Mouse (Mus musculus) heart, adult 2 months (tissue): ENCODE results near the gene Hist1h2af. TPM values are rescaled to one million over a fixed set of nuclear protein-coding genes. Genes with fewer than 3 reads are reported as not detected.
A peak's percentile ranks its signal among the peaks of the same experiment; 100 is the strongest.
"Not testable (repeated sequence)": the region's sequence is repeated elsewhere in the genome, so short reads cannot be mapped to it uniquely, and the experiment has no call there.

Experiments
- DNase-seq, 2 experiments: peaks; one replicate each; pipeline ENCODE4 v3.0.0; 2021
- H3K27ac ChIP-seq: fragments of 200-600 bp; 2 replicates; pipeline ENCODE4 v1.8.1; 2022
- H3K27me3 ChIP-seq: fragments of 200-500 bp; 2 replicates; pipeline ENCODE4 v1.6.1; 2012; ENCODE audit warnings: mild to moderate bottlenecking, low read length, inconsistent platforms, mixed read lengths; ENCODE audit not compliant: control insufficient read depth, insufficient read depth
- H3K36me3 ChIP-seq: fragments of 200-500 bp; 2 replicates; pipeline ENCODE4 v1.6.1; 2012; ENCODE audit warnings: low read length, inconsistent platforms; ENCODE audit not compliant: control insufficient read depth, insufficient read depth
- H3K4me1 ChIP-seq: fragments of 200-500 bp; 2 replicates; pipeline ENCODE4 v1.6.1; 2011; ENCODE audit warnings: low read length; ENCODE audit not compliant: control insufficient read depth, insufficient read depth
- H3K4me3 ChIP-seq: fragments of 200-600 bp; 2 replicates; pipeline ENCODE4 v1.8.1; 2022
- H3K79me2 ChIP-seq: fragments of 200-500 bp; replicated peaks from 2 replicates; pipeline ENCODE4 v1.6.1; 2012; ENCODE audit warnings: mild to moderate bottlenecking, inconsistent platforms, low read length, moderate library complexity, mixed read lengths; ENCODE audit not compliant: control insufficient read depth, insufficient read depth
- H3K9ac ChIP-seq: fragments of 200-500 bp; 2 replicates; pipeline ENCODE4 v1.6.1; 2012; ENCODE audit warnings: low read depth, mild to moderate bottlenecking, control low read depth, inconsistent platforms, low read length, mixed read lengths
- CTCF ChIP-seq: fragments of 200-600 bp; IDR thresholded peaks from 2 replicates; pipeline ENCODE4 v1.8.1; 2022; ENCODE audit warnings: antibody characterized with exemption, mild to moderate bottlenecking, moderate library complexity
- EP300 ChIP-seq: fragments of 200-500 bp; IDR thresholded peaks from 2 replicates; pipeline ENCODE4 v1.6.1; 2011; ENCODE audit warnings: low read depth, low read length, control low read depth; ENCODE audit not compliant: insufficient read depth
- POLR2A ChIP-seq: fragments of 200-500 bp; IDR thresholded peaks from 2 replicates; pipeline ENCODE4 v1.6.1; 2011; ENCODE audit warnings: mild to moderate bottlenecking, low read depth, low read length, control low read depth; ENCODE audit not compliant: insufficient read depth
- WGBS: fragments of 180-500 bp; shearing (Covaris S2); methylation state at CpG from one replicate; pipeline ENCODE4 v1.1.7; 2018; 5-methylcytosine and 5-hydroxymethylcytosine counted together
- intact Hi-C: fragments of 180-260 bp; cut with DNase I; formaldehyde crosslinking; loops from one replicate; pipeline ENCODE4 v1.15.1; 2025
- polyA plus RNA-seq: library from polyadenylated mRNA; depleted of rRNA; stranded (reverse); fragments of >200 nt; gene quantifications from 2 replicates; pipeline ENCODE4 v1.2.3, GENCODE M21; 2012
- total RNA-seq, 2 experiments: library from RNA; stranded (reverse); gene quantifications; 2 replicates each; pipeline ENCODE4 v1.2.3; 2021

Hist1h2af gene
- total and polyA plus RNA-seq, 3 experiments = 2.0 to 9.8 (median 4.4) TPM

- Histone ChIP-seq H3K9ac (peak within 1 kb of the TSS; percentile 52; the same call in 1 of the 2 replicates), H3K36me3 (peaks cover 6% of the 10 kb centered on the region), H3K27me3 (no peaks in the 10 kb centered on the region), H3K27ac (peak within 1 kb of the TSS; percentile 6), H3K4me1 (peaks cover 4% of the 10 kb centered on the region), H3K79me2 (no peaks in the 10 kb centered on the region), H3K4me3 (peak within 1 kb of the TSS; percentile 47)
- DNase-seq = peak in 1 of 2 experiments; percentile 46
- WGBS = 9% methylated on average over 18 of the region's 18 CpGs
- TF ChIP-seq EP300 (no peak), POLR2A (peak; percentile 39; the same call in 1 of the 2 replicates)
- intact Hi-C loops = no loop called here
Observed at GRCm38 (mm10) chr13:23575271-23575851, 41.7 kb downstream of the Hist1h2af start, which contains the start of gene Hist1h3d. Gene Hist1h3d (plus strand): TSS chr13:23575763.

GRCm38 (mm10) chr13:23575864-23576313 lies 42.2 kb downstream of the Hist1h2af start:
- intact Hi-C loops, H3K27me3 ChIP-seq, H3K27ac ChIP-seq, DNase-seq, H3K79me2 ChIP-seq, H3K4me1 ChIP-seq, H3K36me3 ChIP-seq: not testable (repeated sequence)
- Histone ChIP-seq H3K9ac (peak overlapping the region; percentile 52; the same call in 1 of the 2 replicates), H3K4me3 (peak overlapping the region; percentile 47)
- 13% methylated on average over 15 of the region's 40 CpGs for WGBS

GRCm38 (mm10) chr13:23576351-23576881 lies 42.7 kb downstream of the Hist1h2af start:
- 61% methylated on average over 7 of the region's 7 CpGs for WGBS
- Histone ChIP-seq H3K4me3 (peak overlapping the region; percentile 33; the same call in 1 of the 2 replicates), H3K27me3 (no peaks in the 10 kb centered on the region), H3K79me2 (no peaks in the 10 kb centered on the region), H3K9ac (no peak overlapping the region), H3K27ac (no peak overlapping the region), H3K36me3 (peaks cover 6% of the 10 kb centered on the region), H3K4me1 (peaks cover 4% of the 10 kb centered on the region)
- no peak for DNase-seq
- no peak for TF ChIP-seq CTCF
- TF ChIP-seq EP300 = no peak
- no peak for TF ChIP-seq POLR2A
- intact Hi-C loops = no loop called here

- H3K4me3 ChIP-seq = no peak overlapping the region
- H3K4me1 ChIP-seq = peaks cover 3% of the 10 kb centered on the region
- intact Hi-C loops = no loop called here
- H3K27me3 ChIP-seq = no peaks in the 10 kb centered on the region
- 62% methylated on average over 6 of the region's 6 CpGs for WGBS
- no peak overlapping the region for H3K9ac ChIP-seq
- DNase-seq = no peak
- no peaks in the 10 kb centered on the region for H3K79me2 ChIP-seq
- TF ChIP-seq EP300 (no peak), POLR2A (no peak), CTCF (no peak)
- H3K27ac ChIP-seq = no peak overlapping the region
- peaks cover 5% of the 10 kb centered on the region for H3K36me3 ChIP-seq
Observed at GRCm38 (mm10) chr13:23576906-23577639, 43.4 kb downstream of the Hist1h2af start.

DNA sequence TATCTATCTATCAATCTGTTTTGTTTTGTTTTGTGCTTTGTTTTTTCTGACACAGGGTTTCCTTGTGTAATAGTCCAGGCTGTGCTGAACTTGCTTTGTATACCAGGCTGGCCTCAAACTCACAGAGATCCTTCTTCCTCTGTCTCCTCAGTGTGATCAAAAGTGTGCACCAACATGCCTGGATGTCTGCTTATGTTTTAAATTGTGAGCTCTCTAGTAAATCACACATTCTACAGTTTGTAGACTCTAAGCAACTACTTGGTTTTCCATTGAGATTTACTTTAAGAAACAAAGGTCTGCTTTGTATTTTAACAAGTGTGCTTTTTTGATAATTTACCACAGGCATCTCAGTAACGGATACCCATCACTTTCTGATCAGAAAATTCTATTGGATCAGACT lies 44.1 kb downstream of the Hist1h2af start:
- Histone ChIP-seq H3K36me3 (peaks cover 4% of the 10 kb centered on the region; the same call in 1 of the 2 replicates), H3K79me2 (no peaks in the 10 kb centered on the region), H3K4me3 (no peak overlapping the region), H3K4me1 (peaks cover 1% of the 10 kb centered on the region), H3K27me3 (no peaks in the 10 kb centered on the region), H3K27ac (no peak overlapping the region), H3K9ac (no peak overlapping the region)
- intact Hi-C loops = no loop called here
- 96% methylated on average over 1 of the region's 1 CpGs for WGBS
- DNase-seq = no peak
- TF ChIP-seq POLR2A (no peak), CTCF (no peak), EP300 (no peak)
